Mouse (Mus musculus): Measurements from ENCODE around the gene Armh3. TPM values are rescaled to one million over a fixed set of nuclear protein-coding genes. Genes with fewer than 3 reads are reported as not detected.
A peak's percentile ranks its signal among the peaks of the same experiment; 100 is the strongest.

Armh3 gene
- polyA plus RNA-seq, 1 experiment: 5.6 TPM

- Histone ChIP-seq H3K27ac (ENCODE audit: insufficient read depth, low read length) (no peak overlapping the region), H3K36me3 (ENCODE audit: control insufficient read depth, insufficient read depth, low read length) (no peaks in the 10 kb centered on the region), H3K4me3 (ENCODE audit: extremely low read depth, insufficient read depth, insufficient read length) (no peak overlapping the region), H3K4me1 (ENCODE audit: control insufficient read depth, insufficient read depth, insufficient read length) (no peaks in the 10 kb centered on the region), H3K27me3 (ENCODE audit: control insufficient read depth, insufficient read depth, low read length) (no peaks in the 10 kb centered on the region)
- TF ChIP-seq POLR2A (IDR thresholded peaks at IDR 0.05; ENCODE audit: low read depth, low read length) (no peak), CTCF (IDR thresholded peaks at IDR 0.05; ENCODE audit: extremely low read depth, insufficient read depth, insufficient read length, insufficient replicate concordance) (no peak)
- no peak for DNase-seq (ENCODE audit: low read depth in 1 of 2, low spot score in 2 of 2)
- 86% methylated on average over 6 of the region's 6 CpGs for WGBS
These were observed 26.7 kb upstream of the Armh3 start for GRCm38 (mm10) chr19:46024959-46025358.

- no peaks in the 10 kb centered on the region for H3K36me3 ChIP-seq (ENCODE audit: control insufficient read depth, insufficient read depth, low read length)
- TF ChIP-seq CTCF (IDR thresholded peaks at IDR 0.05; ENCODE audit: extremely low read depth, insufficient read depth, insufficient read length, insufficient replicate concordance) (no peak), POLR2A (IDR thresholded peaks at IDR 0.05; ENCODE audit: low read depth, low read length) (no peak)
- 90% methylated on average over 2 of the region's 2 CpGs for WGBS
These were observed 17.7 kb upstream of the Armh3 start for GRCm38 (mm10) chr19:46016023-46016422.

GRCm38 (mm10) chr19:46014572-46015178 lies 16.4 kb upstream of the Armh3 start:
- Histone ChIP-seq H3K27ac (ENCODE audit: insufficient read depth, low read length) (no peak overlapping the region), H3K4me1 (ENCODE audit: control insufficient read depth, insufficient read depth, insufficient read length) (no peaks in the 10 kb centered on the region), H3K27me3 (ENCODE audit: control insufficient read depth, insufficient read depth, low read length) (peaks cover 1% of the 10 kb centered on the region; the same call in 1 of the 2 replicates), H3K36me3 (ENCODE audit: control insufficient read depth, insufficient read depth, low read length) (no peaks in the 10 kb centered on the region), H3K4me3 (ENCODE audit: extremely low read depth, insufficient read depth, insufficient read length) (no peak overlapping the region)
- 10% methylated on average over 12 of the region's 12 CpGs for WGBS
- peak; percentile 64 to 80 for DNase-seq (ENCODE audit: low read depth in 1 of 2, low spot score in 2 of 2)
- TF ChIP-seq CTCF (IDR thresholded peaks at IDR 0.05; ENCODE audit: extremely low read depth, insufficient read depth, insufficient read length, insufficient replicate concordance) (peak; percentile 96), POLR2A (IDR thresholded peaks at IDR 0.05; ENCODE audit: low read depth, low read length) (no peak)

More at GRCm38 (mm10) chr19:46016023-46016422, 17.7 kb upstream of the Armh3 start:
- no peak for DNase-seq (ENCODE audit: low read depth in 1 of 2, low spot score in 2 of 2)
- Histone ChIP-seq H3K27me3 (ENCODE audit: control insufficient read depth, insufficient read depth, low read length) (peaks cover 1% of the 10 kb centered on the region; the same call in 1 of the 2 replicates), H3K27ac (ENCODE audit: insufficient read depth, low read length) (no peak overlapping the region), H3K4me1 (ENCODE audit: control insufficient read depth, insufficient read depth, insufficient read length) (no peaks in the 10 kb centered on the region), H3K4me3 (ENCODE audit: extremely low read depth, insufficient read depth, insufficient read length) (no peak overlapping the region)

- Histone ChIP-seq H3K27me3 (ENCODE audit: control insufficient read depth, insufficient read depth, low read length) (no peaks in the 10 kb centered on the region), H3K4me3 (ENCODE audit: extremely low read depth, insufficient read depth, insufficient read length) (no peak overlapping the region), H3K4me1 (ENCODE audit: control insufficient read depth, insufficient read depth, insufficient read length) (peaks cover 20% of the 10 kb centered on the region), H3K27ac (ENCODE audit: insufficient read depth, low read length) (no peak overlapping the region), H3K36me3 (ENCODE audit: control insufficient read depth, insufficient read depth, low read length) (peaks cover 3% of the 10 kb centered on the region; the same call in 1 of the 2 replicates)
- 94% methylated on average over 7 of the region's 7 CpGs for WGBS
- TF ChIP-seq POLR2A (IDR thresholded peaks at IDR 0.05; ENCODE audit: low read depth, low read length): no peak
- TF ChIP-seq CTCF (IDR thresholded peaks at IDR 0.05; ENCODE audit: extremely low read depth, insufficient read depth, insufficient read length, insufficient replicate concordance): no peak
- DNase-seq (ENCODE audit: low read depth in 1 of 2, low spot score in 2 of 2): no peak
These were observed 7.4 kb upstream of the Armh3 start for GRCm38 (mm10) chr19:46005680-46006079.

- Histone ChIP-seq H3K27ac (ENCODE audit: insufficient read depth, low read length) (no peak overlapping the region), H3K27me3 (ENCODE audit: control insufficient read depth, insufficient read depth, low read length) (no peaks in the 10 kb centered on the region), H3K36me3 (ENCODE audit: control insufficient read depth, insufficient read depth, low read length) (peaks cover 3% of the 10 kb centered on the region; the same call in 1 of the 2 replicates), H3K4me1 (ENCODE audit: control insufficient read depth, insufficient read depth, insufficient read length) (peaks cover 20% of the 10 kb centered on the region), H3K4me3 (ENCODE audit: extremely low read depth, insufficient read depth, insufficient read length) (no peak overlapping the region)
- no peak for TF ChIP-seq POLR2A (IDR thresholded peaks at IDR 0.05; ENCODE audit: low read depth, low read length)
- TF ChIP-seq CTCF (IDR thresholded peaks at IDR 0.05; ENCODE audit: extremely low read depth, insufficient read depth, insufficient read length, insufficient replicate concordance): no peak
- WGBS: 87% methylated on average over 17 of the region's 17 CpGs
- DNase-seq (ENCODE audit: low read depth in 1 of 2, low spot score in 2 of 2): no peak
These were observed 6.7 kb upstream of the Armh3 start for GRCm38 (mm10) chr19:46004814-46005466.

- no peak for TF ChIP-seq CTCF (IDR thresholded peaks at IDR 0.05; ENCODE audit: extremely low read depth, insufficient read depth, insufficient read length, insufficient replicate concordance)
- TF ChIP-seq POLR2A (IDR thresholded peaks at IDR 0.05; ENCODE audit: low read depth, low read length): peak; percentile 78
- H3K4me1 ChIP-seq (ENCODE audit: control insufficient read depth, insufficient read depth, insufficient read length): peaks cover 20% of the 10 kb centered on the region
- WGBS: 1% methylated on average over 69 of the region's 70 CpGs
- H3K27ac ChIP-seq (ENCODE audit: insufficient read depth, low read length): peak within 1 kb of the TSS; percentile 61
- peaks cover 3% of the 10 kb centered on the region; the same call in 1 of the 2 replicates for H3K36me3 ChIP-seq (ENCODE audit: control insufficient read depth, insufficient read depth, low read length)
- H3K4me3 ChIP-seq (ENCODE audit: extremely low read depth, insufficient read depth, insufficient read length): peak within 1 kb of the TSS; percentile 78
- DNase-seq (ENCODE audit: low read depth in 1 of 2, low spot score in 2 of 2): peak; percentile 59 to 90
- no peaks in the 10 kb centered on the region for H3K27me3 ChIP-seq (ENCODE audit: control insufficient read depth, insufficient read depth, low read length)
These were observed 5.3 kb upstream of the Armh3 start, which contains the start of gene Hps6 for GRCm38 (mm10) chr19:46003371-46004226. Gene Hps6 (plus strand): TSS chr19:46003508.
